Mouse (Mus musculus) heart, embryonic 14.5 days (tissue): ENCODE measurements around the gene Selenow. TPM values are rescaled to one million over a fixed set of nuclear protein-coding genes. Genes with fewer than 3 reads are reported as not detected.

Experiments
- ATAC-seq: fragments of 200-750 bp; cut with Nextera tagmentation; 2 replicates; pipeline ENCODE4 v1.8.0; 2017; ENCODE audit warnings: low read depth, moderate TSS enrichment; ENCODE audit not compliant: insufficient number of reproducible peaks, insufficient read depth, low FRiP score
- H3K27ac ChIP-seq, 2 experiments: fragments of 200-500 bp in 1 of 2; fragments of 300-500 bp in 1 of 2; sonication (generic) in 1 of 2; replicated peaks in 1 of 2; 2 replicates each; pipeline ENCODE4 v1.5.1; 2012 to 2014; ENCODE audit warnings: low read depth in 2 of 2, low read length in 2 of 2, control low read depth in 1 of 2, mild to moderate bottlenecking in 1 of 2, mixed read lengths in 1 of 2; ENCODE audit not compliant: control insufficient read depth in 1 of 2, insufficient read depth in 1 of 2
- H3K27me3 ChIP-seq: fragments of 300-500 bp; sonication (generic); 2 replicates; pipeline ENCODE4 v1.6.1; 2014; ENCODE audit warnings: mild to moderate bottlenecking, low read length, control low read depth; ENCODE audit not compliant: control insufficient read depth, insufficient read depth
- H3K36me3 ChIP-seq: fragments of 300-500 bp; sonication (generic); 2 replicates; pipeline ENCODE4 v1.6.1; 2014; ENCODE audit warnings: mild to moderate bottlenecking, control low read depth, low read length, mixed read lengths; ENCODE audit not compliant: control insufficient read depth, insufficient read depth
- H3K4me1 ChIP-seq, 2 experiments: fragments of 200-500 bp in 1 of 2; fragments of 300-500 bp in 1 of 2; sonication (generic) in 1 of 2; 2 replicates each; pipeline ENCODE4 v1.6.1; 2012 to 2014; ENCODE audit warnings: low read length in 2 of 2, control low read depth in 1 of 2, mixed read lengths in 1 of 2; ENCODE audit not compliant: control insufficient read depth in 2 of 2, insufficient read depth in 2 of 2
- H3K4me2 ChIP-seq: fragments of 300-500 bp; sonication (generic); 2 replicates; pipeline ENCODE4 v1.6.1; 2014; ENCODE audit warnings: mild to moderate bottlenecking, low read length
- H3K4me3 ChIP-seq, 2 experiments: fragments of 200-500 bp in 1 of 2; fragments of 300-500 bp in 1 of 2; sonication (generic) in 1 of 2; 2 replicates each; pipeline ENCODE4 v1.5.1; 2012 to 2014; ENCODE audit warnings: low read length in 2 of 2, mild to moderate bottlenecking in 2 of 2, control low read depth in 1 of 2, low read depth in 1 of 2, moderate library complexity in 1 of 2; ENCODE audit not compliant: control insufficient read depth in 1 of 2, insufficient read depth in 1 of 2
- H3K9ac ChIP-seq: fragments of 300-500 bp; sonication (generic); 2 replicates; pipeline ENCODE4 v1.6.1; 2014; ENCODE audit warnings: mild to moderate bottlenecking, low read length
- H3K9me3 ChIP-seq: fragments of 300-500 bp; sonication (generic); 2 replicates; pipeline ENCODE4 v1.6.1; 2016; ENCODE audit warnings: low read length, control low read depth; ENCODE audit not compliant: control insufficient read depth
- WGBS: fragments of 180-500 bp; shearing (Covaris S2); extraction: QIAGEN DNeasy Blood & Tissue Kit; methylation state at CpG from one replicate; pipeline ENCODE4 v1.1.7; 2014; 5-methylcytosine and 5-hydroxymethylcytosine counted together
- polyA plus RNA-seq: library from polyadenylated mRNA; unstranded; fragments of >200 nt; fragmentation: Nextera tagmentation; extraction: Ambion mirVana; gene quantifications from 2 replicates; pipeline ENCODE4 v1.2.1, GENCODE M21; 2014

Gene Selenow
- polyA plus RNA-seq, 1 experiment from 2014 or later, result 831 TPM

DNA sequence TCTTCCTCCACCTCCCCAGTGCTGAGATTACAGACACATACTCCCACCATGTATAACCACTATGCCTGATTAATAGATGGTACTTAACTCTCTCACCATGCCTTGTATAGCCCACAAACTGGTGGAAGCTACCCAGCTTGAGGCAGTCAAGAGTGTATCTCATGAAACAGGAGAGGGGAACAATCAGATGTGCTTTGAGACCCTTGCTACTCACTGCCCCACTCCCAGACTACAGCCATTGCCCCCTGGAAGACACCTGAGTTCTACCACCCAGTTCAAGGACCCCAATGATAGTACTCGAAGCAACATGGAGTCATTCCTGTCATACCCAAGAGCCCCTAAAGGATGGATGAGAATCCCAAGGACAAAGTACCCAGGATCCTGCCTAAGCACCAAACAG, 15.6 kb downstream of the Selenow start:
- H3K4me3 ChIP-seq, result no peak overlapping the region
- no peaks in the 10 kb centered on the region for H3K9me3 ChIP-seq
- no peaks in the 10 kb centered on the region for H3K27me3 ChIP-seq
- WGBS, result 83% methylated on average over 1 of the region's 1 CpGs
- H3K4me1 ChIP-seq, result no peaks in the 10 kb centered on the region
- no peaks in the 10 kb centered on the region for H3K36me3 ChIP-seq
- no peak overlapping the region for H3K4me2 ChIP-seq
- H3K9ac ChIP-seq, result no peak overlapping the region
- H3K27ac ChIP-seq, result no peak overlapping the region
- ATAC-seq, result no peak

DNA sequence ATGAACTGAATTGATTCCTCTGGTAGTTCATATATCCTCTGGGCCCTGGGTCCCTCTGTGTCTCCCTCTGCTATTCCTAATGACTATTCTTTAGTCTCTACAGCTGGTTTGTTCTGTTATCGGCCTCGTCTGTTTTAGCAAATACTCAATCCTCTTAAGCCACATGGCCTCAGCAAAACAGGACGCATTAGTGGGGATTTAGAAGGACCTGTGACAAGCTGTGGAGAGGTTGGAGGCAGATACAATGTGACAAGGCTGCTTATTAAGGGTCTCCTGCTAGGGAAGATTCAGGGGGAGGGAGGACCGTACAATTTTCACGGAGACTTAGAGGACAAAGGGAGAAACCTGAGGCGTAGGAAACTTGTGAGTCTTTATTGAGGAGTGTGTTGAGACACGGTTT, 16.3 kb downstream of the Selenow start:
- no peak for ATAC-seq
- Histone ChIP-seq H3K36me3 (no peaks in the 10 kb centered on the region), H3K4me1 (no peaks in the 10 kb centered on the region), H3K4me2 (no peak overlapping the region), H3K27ac (no peak overlapping the region), H3K27me3 (no peaks in the 10 kb centered on the region), H3K9ac (no peak overlapping the region), H3K4me3 (no peak overlapping the region), H3K9me3 (no peaks in the 10 kb centered on the region)
- WGBS, result 67% methylated on average over 7 of the region's 7 CpGs

DNA sequence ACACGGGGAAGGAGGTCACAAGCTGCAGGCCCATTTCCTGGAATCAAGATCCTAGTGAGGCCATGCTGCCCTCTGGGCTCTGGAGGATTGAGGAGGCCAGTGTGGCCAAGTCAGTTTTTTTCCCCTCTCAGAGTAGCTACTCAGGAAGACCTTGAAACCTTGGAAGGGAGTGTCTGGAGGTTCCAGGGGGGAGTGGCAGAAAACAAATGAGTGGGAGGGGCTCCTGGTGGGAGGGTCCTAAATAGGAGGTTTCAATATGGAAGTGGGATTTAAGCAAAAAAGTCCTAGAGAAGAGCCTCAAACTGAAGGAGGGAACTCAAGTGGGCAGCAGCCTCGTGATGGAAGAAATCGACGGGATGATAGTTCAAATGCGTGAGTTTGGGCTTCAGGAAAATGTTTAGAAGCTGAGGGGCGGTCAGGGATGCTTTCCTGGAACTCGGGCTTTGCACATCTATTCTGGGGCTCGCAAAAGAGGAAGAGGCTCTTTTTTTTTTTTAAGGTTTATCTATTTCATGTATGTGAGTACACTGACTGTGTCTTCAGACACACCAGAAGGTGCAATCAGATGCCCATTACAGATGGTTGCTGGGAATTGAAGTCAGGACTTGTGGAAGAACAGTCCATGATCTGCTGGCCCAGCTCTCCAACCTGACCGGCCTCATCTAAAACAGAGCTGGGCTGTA, 20.7 kb downstream of the Selenow start:
- ATAC-seq, result no peak
- WGBS, result 72% methylated on average over 9 of the region's 9 CpGs
- Histone ChIP-seq H3K36me3 (no peaks in the 10 kb centered on the region), H3K4me1 (no peaks in the 10 kb centered on the region), H3K27ac (no peak overlapping the region), H3K27me3 (no peaks in the 10 kb centered on the region), H3K9ac (no peak overlapping the region), H3K4me2 (no peak overlapping the region), H3K4me3 (no peak overlapping the region), H3K9me3 (no peaks in the 10 kb centered on the region)

DNA sequence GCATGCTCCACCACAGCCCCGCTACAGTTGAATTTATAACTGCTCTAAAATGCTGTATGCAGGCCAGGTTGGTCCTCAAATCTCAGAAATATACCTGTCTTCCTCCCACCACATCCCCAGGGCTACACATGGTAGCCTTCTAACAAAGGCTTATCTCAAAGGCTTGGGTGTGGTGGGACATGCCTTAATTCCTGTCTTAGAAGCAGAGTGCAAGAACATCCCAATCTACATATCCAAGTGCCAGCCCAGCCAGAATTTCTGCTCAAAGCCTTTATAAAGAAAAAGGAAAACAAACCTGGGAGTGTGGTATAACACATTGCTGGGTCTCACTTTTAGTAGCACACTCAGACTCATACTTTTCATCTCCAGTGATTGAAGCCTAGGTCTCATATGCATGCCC, 28.0 kb downstream of the Selenow start:
- ATAC-seq, result no peak
- Histone ChIP-seq H3K9ac (no peak overlapping the region), H3K4me1 (no peaks in the 10 kb centered on the region), H3K36me3 (no peaks in the 10 kb centered on the region), H3K4me2 (no peak overlapping the region), H3K27me3 (no peaks in the 10 kb centered on the region), H3K9me3 (no peaks in the 10 kb centered on the region), H3K27ac (no peak overlapping the region), H3K4me3 (no peak overlapping the region)
- WGBS, result 29% methylated on average over 1 of the region's 1 CpGs

DNA sequence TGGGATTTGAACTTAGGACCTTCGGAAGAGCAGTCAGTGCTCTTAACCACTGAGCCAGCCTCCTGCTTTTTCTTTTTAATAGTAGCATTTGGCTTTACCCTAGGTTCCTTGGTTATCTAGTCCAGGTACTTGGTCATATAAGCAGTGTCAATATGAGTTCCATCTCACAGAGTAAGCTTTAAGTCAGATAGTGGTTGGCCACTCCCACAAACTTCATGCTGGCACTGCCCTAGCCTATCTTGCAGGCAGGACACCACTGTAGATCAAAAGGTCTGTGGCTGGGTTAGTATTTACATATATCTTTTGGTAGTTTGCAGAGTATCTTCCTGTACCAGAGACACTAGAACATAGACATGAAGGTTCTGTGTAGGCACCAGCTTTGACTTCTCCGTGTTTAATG, 38.1 kb downstream of the Selenow start:
- Histone ChIP-seq H3K9me3 (no peaks in the 10 kb centered on the region), H3K36me3 (no peaks in the 10 kb centered on the region), H3K27ac (no peak overlapping the region), H3K4me3 (no peak overlapping the region), H3K4me1 (no peaks in the 10 kb centered on the region), H3K27me3 (no peaks in the 10 kb centered on the region), H3K9ac (no peak overlapping the region), H3K4me2 (no peak overlapping the region)
- 88% methylated on average over 2 of the region's 2 CpGs for WGBS
- no peak for ATAC-seq

DNA sequence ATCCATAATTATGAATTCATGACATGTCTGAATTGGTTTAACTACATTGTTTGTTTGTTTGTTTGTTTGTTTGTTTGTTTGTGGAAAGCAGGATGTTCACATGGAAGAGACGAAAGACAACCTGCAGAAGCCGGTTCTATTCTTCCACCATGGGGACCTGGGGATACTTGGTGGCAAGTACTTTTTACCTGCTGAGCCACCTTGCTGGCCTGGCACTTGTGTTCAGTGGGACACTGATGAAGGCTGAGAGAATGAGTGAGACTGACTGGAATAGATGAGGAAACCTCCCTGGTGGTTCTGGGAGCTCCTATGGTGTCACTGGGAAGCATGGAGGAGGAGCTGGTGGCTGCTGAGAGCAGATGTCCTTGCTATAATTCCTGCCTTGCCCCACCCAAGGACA, 39.9 kb downstream of the Selenow start, which contains the start of gene Crxos:
Gene Crxos, plus strand, starts transcription at position 301 of the 400 bp plus-strand sequence.
- Histone ChIP-seq H3K27me3 (no peaks in the 10 kb centered on the region), H3K4me3 (no peak within 1 kb of the TSS), H3K9ac (no peak within 1 kb of the TSS), H3K4me2 (no peak within 1 kb of the TSS), H3K27ac (no peak within 1 kb of the TSS), H3K36me3 (no peaks in the 10 kb centered on the region), H3K4me1 (no peaks in the 10 kb centered on the region), H3K9me3 (no peaks in the 10 kb centered on the region)
- no peak for ATAC-seq
- 83% methylated on average over 2 of the region's 2 CpGs for WGBS

DNA sequence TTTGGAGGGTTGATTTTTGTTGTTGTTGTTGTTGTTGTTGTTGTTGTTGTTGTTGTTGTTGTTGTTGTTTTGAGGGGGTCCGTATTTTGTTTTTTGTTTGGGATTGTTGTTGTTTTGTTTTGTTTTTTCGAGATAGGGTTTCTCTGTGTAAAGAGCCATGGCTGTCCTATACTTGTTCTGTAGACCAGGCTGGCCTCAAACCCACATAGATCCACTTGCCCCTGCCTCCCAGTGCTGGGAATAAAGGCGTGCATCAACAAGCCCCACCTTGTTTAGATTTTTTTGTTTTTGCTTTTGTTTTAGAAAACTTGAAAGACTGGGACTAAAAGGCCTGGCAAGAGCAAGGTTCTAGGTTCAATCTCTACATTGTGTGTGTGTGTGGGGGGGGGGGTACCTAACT, 40.4 kb downstream of the Selenow start:
- Histone ChIP-seq H3K9ac (no peak overlapping the region), H3K9me3 (no peaks in the 10 kb centered on the region), H3K4me2 (no peak overlapping the region), H3K36me3 (no peaks in the 10 kb centered on the region), H3K4me3 (no peak overlapping the region), H3K27ac (no peak overlapping the region), H3K27me3 (no peaks in the 10 kb centered on the region), H3K4me1 (no peaks in the 10 kb centered on the region)
- WGBS, result 57% methylated on average over 3 of the region's 3 CpGs
- no peak for ATAC-seq

DNA sequence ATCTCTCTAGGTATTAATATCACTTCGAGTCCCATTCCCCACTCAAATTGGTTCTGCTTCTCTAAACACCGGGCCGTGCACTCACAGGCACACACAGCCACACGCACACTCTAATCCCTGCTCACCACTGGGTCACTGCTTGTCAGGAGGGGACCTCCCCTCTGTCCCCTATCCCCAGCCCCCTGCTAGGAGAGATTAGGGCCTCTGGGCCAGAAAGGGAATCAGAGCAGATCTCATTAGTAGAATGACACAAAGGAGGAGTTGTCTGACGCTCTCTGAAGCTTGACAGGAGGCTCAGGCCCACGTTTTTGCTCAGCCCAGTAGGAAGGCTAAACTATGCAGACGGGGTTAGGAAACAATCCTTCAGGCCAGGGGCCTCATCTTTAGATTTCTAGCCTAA, 40.8 kb downstream of the Selenow start:
- no peak for ATAC-seq
- H3K27me3 ChIP-seq, result no peaks in the 10 kb centered on the region
- no peak overlapping the region for H3K27ac ChIP-seq
- 8% methylated on average over 7 of the region's 7 CpGs for WGBS
- no peak overlapping the region for H3K4me2 ChIP-seq
- no peaks in the 10 kb centered on the region for H3K9me3 ChIP-seq
- no peaks in the 10 kb centered on the region for H3K4me1 ChIP-seq
- H3K9ac ChIP-seq, result no peak overlapping the region
- no peaks in the 10 kb centered on the region for H3K36me3 ChIP-seq
- H3K4me3 ChIP-seq, result no peak overlapping the region
